Mouse (Mus musculus): ENCODE data around the gene Kifc5b.

Gene Kifc5b

DNA sequence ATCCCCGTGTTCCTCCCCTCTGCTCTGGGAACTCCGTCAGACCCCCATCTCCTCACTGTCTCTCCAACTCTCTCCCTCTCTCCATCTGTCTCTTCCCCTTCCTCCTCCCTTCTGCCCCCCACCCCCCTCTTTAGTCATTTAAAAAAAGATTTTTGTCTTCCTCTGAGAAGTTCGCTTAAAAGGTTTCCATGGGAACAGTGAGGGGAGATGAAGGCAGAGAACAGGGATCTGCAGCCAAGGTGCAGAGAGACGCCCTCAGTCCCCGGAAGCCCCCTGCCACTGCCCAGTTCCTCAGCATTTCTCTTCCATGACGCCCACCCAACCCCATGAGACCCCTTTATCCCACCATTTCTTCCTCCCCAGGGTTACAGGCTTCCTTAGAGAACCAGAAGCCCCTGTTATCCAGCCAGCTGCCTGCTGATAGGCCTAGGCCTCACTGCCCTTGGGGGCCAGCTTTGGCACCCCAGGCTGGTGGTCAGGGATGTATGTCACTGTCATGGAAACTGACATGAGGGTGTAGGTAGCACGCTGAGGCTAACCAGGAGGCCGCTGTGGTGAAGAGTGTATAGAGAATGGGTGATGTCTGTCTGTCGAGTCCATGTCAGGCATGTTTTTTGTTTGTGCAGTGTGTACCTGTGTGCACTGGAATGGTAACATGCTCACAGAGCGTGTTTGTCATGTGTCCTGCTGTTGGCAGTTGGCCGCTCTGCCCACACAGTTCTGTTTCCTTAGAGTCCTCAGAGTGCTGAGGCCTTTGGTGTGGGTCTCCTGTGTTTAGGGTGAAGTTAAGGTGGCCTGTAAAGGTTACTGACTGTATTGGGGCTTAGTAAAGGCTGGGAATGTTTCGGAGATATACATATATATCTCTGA, 30.6 kb downstream of the Kifc5b start:
- DNase-seq, result no peak

DNA sequence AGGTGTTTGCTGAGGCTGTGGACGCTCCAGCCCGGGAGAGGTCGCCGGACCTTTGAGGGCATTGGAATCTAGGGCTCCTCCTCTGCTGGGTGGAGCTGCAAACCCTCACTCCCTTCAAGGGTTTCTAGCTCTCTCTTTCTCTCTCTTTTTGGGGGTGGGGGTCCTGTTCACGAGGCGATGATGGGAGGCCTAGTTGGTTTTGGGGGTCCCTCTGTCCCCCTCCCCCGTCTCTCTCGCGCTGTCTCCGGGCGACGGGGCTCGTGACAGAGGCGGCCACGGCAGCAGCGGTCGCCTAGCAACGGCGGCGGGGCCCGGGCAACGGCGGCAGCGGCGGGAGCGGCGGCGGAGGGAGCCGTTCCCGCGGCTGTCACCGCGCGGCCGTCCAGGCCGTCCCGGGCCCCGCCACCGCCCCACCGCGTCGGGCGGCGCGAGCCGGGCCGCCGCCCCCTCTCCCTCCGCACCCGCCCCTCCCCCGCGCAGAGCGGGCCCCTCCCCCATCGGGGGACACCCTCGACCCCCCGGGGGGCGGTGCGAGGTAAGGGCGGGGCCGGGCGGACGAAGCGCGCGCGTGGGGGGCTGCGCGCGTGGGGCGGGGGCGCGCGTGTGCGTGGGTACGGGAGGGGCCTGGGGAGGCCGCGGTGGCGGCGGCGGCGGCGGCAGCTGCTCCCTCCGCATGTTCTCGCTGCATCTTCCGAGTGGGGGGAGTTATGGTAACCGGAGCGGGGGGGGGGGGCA, 31.6 kb downstream of the Kifc5b start:
- DNase-seq, result peak; percentile 75

DNA sequence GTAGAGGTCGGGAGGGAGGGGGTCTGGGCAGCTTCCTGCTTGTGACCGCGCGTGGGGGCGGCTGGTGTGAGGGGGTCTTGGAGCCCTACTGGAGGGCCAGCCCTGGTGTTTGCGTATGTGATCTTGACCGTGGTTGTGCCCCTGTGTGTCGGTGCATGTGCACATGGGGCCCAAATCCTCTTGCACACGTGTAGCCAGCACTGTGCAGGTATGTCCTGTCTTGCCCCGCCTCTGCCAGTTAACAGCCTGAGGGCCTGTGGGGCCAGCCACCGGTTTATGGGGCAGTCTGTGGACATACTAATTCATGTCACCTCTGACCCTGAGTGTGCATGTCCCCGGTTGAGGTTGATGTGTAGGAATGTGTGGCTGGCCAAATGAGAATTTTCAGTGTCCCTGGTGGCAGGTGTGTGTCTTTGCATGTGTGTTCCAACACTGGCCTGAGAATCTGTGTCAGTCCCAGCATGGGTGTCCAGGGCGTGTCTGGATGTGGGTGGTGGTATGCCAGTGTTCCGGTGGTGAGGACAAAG, 32.2 kb downstream of the Kifc5b start:
- peak; percentile 69 for DNase-seq

DNA sequence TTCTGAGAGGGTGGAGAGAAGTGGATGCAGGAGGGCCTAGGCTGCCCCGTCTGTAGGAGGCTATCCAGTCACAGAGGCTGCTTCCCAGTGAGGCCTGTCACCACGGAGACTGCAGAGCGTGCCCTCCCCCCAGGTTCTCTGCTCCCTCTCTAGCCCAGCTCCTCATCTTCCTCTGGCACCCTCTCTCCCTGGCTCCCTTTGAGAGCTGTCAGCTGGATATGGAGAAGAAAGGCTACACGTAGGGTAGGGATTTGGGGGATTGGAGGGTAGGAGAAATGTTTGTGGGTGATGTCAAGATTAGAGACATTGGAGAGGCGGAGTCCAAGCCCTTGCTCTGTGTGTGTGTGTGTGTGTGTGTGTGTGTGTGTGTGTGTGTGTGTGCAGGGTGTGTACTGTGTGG, 33.0 kb downstream of the Kifc5b start:
- DNase-seq, result no peak

GRCm38 (mm10) chr17:26950560-26951288, 33.8 kb downstream of the Kifc5b start:
- DNase-seq, result no peak

DNA sequence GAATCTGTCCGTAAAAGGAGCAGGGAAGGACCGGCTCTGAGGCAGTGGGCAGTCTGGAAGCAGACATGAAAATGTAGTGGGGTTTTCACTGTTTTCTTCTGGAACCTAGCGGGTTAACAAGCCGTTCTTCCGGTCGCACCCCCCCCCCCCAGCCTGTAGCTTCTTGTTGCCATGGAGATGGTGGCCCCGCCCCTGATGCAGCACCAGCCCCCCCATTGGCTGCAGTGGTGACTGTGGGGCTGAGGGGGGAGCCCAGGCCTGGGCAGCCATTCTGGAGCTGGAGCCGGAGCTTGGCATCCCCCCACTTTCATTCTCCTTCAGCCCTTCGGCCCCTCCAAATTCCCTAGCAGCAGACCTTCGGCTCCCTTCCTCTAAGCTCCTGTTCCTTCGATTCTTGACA, 34.5 kb downstream of the Kifc5b start:
- peak; percentile 91 for DNase-seq

DNA sequence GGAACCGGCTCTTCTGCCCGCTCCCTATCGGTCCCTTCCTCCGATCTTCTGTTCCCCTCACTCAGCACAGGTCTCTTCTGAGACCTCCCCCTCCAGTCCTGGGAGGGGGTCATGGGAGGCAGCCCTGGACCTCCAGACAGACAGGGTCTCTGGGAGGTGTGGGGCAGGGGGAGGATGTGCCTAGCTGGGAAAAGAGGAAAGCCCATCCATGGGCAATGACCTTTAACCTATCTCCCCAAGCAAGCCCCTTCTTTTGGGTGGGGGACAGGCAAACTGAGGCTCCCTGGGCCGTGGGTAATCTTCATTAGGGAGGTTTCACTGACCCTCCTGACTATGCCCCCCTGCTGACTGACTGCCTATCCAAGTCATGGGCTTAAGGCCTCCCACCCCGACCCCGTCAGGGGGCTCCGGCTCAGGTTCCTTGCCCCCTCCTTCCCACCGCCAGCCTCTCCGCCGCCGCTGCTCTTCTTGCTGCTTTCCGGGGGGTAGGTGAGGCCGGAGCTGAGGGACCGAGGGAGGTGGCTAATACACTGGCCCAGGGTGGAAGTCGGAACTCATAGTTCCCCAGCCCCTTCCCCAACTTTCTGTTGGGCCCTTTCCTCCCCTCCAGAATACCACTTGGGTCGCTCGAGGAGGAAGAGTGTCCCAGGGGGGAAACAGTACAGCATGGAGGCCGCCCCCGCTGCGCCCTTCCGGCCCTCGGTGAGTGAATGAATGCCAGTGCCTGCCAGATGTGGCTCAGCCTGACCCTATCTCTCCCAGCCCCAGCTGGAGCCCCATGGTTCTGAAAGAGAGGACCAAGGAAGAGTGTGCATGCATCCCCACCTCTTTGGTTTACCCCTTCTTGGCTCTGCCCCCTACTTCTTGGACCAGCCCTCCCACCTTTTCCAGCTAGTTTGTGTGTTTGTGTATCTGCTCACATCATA, 35.3 kb downstream of the Kifc5b start:
- DNase-seq, result no peak

DNA sequence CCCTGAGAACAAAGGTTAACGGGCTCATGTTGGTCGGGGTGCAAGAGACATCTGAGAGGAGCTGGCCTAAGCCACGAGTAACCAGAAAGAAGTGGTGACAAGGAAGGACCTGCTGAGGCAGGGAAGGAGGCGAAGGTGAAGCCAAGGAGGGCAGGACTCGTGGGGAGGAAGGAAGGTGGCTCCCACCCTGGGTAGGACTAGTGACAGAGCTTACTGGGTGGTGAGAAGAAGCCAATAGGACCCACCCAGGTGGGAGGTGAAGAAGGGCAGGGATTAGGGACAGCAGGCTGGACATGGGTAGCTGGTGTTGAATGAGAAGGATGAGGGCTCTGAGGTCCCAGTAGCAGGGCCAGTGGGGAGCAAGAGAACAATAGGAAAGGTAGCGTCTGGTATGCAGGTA, 36.3 kb downstream of the Kifc5b start:
- no peak for DNase-seq

- no peak for DNase-seq
Measured at GRCm38 (mm10) chr17:26953726-26954125, 36.8 kb downstream of the Kifc5b start.

DNA sequence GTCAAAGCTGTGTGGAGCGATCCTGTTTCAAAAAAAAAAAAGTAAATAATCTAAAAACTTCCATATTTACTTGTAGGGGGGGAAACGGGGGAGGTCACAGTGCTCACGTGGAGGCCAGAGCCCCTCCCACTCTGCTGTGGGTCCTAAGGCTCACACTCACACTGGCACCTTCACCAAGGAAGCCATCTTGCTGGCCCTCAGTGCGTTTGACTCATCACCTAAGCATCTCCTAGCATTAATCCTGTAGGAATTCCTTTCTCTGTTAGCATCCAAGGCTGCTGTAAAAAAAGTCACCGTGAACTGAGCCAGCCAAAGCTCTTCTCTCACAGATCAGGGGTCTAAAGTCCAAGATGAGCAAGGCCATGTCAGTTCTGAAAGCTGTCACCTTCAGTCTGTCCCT, 39.4 kb downstream of the Kifc5b start:
- no peak for DNase-seq

- no peak for DNase-seq
Measured at GRCm38 (mm10) chr17:26956895-26957294, 40.0 kb downstream of the Kifc5b start.

DNA sequence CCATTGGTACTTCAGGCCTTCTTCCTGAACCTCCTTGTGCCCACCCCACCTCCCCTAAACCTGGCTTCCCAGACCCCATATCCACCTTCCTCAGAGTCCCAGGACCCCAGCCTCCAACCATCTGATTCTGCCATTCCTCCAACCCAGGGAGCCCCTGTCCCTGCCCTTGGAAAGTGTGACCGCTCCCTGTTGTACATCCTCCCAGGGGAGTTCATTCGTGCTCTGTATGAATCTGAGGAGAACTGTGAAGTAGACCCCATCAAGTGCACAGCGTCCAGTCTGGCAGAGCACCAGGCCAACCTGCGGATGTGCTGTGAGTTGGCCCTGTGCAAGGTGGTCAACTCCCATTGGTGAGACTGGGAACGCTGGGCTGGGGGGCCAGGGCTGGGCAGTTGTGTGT, 41.0 kb downstream of the Kifc5b start:
- no peak for DNase-seq

GRCm38 (mm10) chr17:26958880-26959279, 42.0 kb downstream of the Kifc5b start:
- no peak for DNase-seq

- DNase-seq, result no peak
Measured at GRCm38 (mm10) chr17:26959815-26960214, 42.9 kb downstream of the Kifc5b start.

GRCm38 (mm10) chr17:26961572-26962240, 44.8 kb downstream of the Kifc5b start:
- DNase-seq, result no peak

- no peak for DNase-seq
Measured at GRCm38 (mm10) chr17:26966993-26967392, 50.1 kb downstream of the Kifc5b start.

DNA sequence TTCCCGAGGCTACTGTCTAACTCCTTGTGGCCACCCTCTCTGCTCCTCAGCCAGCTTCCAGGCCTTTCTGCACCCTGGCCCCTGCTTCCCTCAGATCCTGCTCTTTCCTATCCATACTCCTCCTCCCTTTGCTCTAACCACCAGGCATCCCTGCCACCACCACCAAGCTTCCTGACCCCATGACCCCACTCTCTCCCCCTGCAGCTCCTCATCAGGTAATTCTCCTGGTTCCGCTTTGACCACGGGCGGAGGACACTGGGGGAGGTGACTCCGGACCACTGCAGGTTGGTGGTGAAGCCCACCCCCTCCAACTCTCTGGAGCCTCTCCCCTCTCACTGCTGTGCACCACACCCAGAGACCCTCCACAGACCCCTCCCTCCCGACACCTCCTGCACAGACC, 50.6 kb downstream of the Kifc5b start:
- DNase-seq, result no peak

DNA sequence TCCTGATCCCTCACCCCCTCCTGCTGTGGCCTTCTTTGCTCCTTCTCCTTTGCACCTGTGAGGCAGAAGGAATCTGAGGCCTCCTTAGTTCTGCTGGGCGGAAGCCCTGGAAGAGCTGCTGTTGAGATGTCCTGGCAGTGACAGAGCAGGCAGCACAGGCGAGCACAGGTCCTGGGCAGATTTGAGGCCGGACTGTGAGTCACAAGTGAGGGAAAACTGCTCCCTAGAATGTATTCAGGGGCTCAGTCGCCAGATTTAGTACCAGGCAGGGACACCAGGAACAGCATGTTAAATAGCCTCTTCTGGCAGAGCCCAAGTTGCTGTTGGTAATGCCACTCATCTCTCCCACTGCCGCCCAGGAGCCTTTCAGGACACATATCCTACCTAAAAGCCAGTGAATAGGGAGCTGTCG, 51.3 kb downstream of the Kifc5b start:
- no peak for DNase-seq

DNA sequence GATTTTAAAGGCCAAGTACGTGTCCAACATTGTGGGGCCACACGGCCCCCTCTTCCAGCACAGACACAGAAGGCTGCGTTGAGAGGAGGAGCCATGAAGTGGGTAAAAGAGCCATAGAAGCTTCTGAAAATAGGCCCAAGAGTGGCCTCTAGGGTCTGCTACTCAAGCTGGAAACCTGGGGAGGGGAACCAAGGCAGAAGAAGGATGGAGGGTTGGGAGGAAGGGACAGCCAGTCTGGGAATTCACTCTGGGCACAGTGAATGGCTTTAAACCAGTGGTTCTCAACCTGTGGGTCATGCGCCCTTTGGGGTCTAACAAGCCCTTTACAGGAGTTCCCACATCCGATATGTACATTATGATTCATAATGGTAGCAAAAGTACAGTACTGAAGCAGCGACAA, 52.4 kb downstream of the Kifc5b start:
- no peak for DNase-seq

- DNase-seq, result no peak
Measured at GRCm38 (mm10) chr17:26970221-26970620, 53.3 kb downstream of the Kifc5b start.

- no peak for DNase-seq
Measured at GRCm38 (mm10) chr17:26971247-26971905, 54.5 kb downstream of the Kifc5b start.
